Mouse (Mus musculus): ENCODE measurements around the gene Hist1h2bb.
A peak's percentile ranks its signal among the peaks of the same experiment; 100 is the strongest.
"Not testable (repeated sequence)": the region's sequence is repeated elsewhere in the genome, so short reads cannot be mapped to it uniquely, and the experiment has no call there.

The Hist1h2bb gene

DNA sequence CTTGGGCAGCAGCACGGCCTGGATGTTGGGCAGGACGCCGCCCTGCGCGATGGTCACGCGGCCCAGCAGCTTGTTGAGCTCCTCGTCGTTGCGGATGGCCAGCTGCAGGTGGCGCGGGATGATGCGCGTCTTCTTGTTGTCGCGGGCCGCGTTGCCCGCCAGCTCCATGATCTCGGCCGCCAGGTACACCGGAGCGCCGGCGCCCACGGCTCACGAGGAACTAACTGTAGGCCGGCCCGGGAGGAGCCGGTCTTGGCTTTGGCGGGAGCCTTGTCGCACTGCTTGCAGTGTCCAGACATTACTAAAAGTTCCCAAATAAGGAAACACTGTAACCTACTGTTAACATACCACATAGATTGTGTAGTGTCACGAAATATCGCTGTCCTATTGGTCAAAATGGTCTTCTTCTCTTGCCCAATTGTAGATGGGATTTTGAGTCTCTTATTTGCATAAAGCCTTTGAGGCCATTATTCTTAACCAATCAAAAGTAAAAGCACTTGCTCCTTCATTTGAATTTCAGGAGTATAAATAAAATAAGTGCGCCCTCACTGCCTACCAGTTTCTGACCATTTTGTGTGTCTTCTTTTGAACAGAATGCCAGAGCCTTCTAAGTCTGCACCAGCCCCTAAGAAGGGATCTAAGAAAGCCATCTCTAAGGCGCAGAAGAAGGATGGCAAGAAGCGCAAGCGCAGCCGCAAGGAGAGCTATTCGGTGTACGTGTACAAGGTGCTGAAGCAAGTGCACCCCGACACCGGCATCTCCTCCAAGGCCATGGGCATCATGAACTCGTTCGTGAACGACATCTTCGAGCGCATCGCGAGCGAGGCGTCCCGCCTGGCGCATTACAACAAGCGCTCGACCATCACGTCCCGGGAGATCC, at the start of gene Hist1h2bb:
Gene Hist1h2bb, plus strand, starts transcription at position 534 of the 880 bp plus-strand sequence.
- DNase-seq (ENCODE audit: low spot score in 2 of 2): peak; percentile 76 to 87

DNA sequence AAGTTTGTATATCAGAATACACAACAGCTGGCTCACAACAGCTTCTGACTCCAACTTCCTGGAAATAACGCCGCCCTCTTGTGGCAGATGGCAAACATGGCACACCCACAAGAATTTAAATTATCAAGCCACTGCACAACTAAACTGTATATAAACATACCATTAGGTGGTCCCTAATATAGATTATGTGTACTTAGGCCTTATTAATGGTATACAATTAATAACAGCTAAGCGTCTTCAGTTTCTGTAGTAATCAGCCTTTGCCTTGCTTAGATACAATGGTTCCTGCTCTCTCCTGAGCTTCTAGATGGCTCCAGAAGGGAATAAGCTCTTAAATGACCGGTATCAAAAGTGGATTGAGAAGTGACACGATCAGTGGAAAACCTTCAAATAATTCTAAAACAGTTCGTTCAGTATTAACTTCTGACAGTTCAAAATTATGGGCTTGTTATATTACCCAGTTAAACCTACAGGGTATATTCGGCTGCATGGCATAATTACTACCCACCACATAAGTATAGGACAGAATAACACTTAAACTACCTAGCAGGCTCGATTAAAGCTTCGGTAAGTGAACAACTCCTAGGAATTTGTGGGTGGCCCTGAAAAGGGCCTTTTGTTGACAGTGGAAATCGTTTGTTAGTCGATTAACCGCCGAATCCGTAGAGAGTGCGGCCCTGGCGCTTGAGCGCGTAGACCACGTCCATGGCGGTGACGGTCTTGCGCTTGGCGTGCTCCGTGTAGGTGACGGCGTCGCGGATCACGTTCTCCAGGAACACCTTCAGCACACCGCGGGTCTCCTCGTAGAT, 48.8 kb upstream of the Hist1h2bb start:
- peak; percentile 73 to 84 for DNase-seq (ENCODE audit: low spot score in 2 of 2)

DNA sequence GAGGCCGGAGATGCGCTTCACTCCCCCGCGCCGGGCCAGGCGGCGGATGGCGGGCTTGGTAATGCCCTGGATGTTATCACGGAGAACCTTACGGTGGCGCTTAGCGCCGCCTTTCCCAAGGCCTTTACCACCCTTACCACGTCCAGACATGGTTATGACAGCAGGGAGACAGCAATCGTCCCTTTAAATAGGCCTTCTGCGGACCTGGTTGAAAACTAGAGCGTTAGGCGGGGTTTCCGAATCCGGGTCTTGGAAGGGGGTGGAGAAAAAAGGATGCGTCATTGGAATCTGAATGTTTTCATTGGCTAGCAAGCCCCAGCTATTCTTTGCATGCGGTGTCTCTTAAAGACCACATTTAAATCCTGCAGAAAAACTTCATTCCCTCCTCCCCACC, 48.2 kb upstream of the Hist1h2bb start, which contains the start of gene Hist1h4c:
Gene Hist1h4c, minus strand, starts transcription at position 155 of the 394 bp plus-strand sequence.
- peak; percentile 99 for DNase-seq (ENCODE audit: low spot score in 2 of 2)

DNA sequence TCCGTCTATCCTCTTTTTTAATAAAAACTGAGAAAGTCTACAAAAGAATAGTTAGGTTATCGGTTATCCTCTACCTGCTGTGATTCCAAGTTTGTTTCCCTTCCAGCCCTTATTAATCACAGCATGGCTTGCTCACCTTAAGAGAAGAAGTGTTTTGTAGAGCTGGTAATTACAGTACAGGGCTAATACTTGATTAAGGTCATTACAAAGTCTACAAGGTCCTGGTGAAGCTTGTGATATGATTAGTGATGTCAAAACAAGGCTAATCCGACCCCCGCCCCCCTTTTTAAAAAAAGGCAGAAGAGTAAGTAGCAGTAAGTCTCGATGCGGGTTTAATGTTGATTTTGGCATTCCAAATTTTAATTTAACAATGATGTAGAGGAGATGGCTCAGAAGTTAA, 47.5 kb upstream of the Hist1h2bb start:
- peak in 1 of 2 experiments; percentile 0 for DNase-seq (ENCODE audit: low spot score in 2 of 2)

DNA sequence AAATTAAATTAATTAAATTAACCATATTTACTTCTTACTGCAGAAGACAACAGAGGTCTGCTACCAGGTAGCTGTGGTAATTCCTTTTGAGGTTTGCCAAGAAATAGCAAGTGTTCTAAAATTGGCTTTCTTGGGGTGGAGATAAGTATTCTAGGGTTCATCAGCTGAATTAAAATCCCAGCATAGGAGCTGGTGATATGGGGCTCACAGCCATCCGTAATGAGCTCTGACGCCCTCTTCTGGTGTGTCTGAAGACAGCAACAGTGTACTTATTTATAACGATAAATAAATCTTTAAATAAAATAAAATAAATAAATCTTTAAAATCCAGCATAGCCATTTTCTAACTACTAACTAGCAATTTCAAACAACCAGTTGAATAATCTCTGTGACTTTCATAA, 46.8 kb upstream of the Hist1h2bb start:
- DNase-seq (ENCODE audit: low spot score in 2 of 2): no peak

DNA sequence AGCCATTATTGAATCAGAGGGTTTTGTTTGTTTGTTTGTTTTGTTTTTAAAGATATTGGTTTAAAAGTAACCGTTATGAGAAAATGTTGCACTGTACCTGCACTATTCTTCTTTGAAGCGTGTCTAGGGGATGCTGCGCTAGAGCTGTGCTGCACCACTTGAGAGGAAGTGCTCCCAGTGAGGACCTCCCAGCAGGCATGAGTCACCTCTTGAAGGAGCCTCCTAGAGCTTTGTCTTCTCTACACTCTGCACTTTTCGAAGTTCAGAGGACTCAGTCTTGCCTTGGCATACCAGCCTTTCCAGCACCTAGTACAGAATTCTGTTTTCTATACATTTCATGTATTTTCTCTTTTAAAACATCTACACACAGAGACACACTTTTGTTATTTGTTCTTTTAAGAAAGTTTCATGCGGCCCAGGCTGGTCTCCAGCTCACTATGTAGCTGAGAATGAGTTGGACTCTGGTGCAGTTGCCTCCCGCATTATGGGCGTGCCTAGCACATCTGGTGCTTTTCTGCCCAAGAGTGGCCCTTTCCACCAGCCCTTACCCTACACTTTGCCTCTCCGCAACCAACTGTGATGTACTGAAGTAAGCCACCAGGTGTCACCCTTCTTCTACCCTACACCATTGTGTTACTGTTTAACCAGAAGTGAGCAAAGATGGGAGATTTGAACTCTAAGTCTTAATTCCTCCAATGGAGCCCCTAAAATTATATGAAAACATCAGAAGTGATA, 45.6 kb upstream of the Hist1h2bb start:
- peak; percentile 78 to 86 for DNase-seq (ENCODE audit: low spot score in 2 of 2)

DNA sequence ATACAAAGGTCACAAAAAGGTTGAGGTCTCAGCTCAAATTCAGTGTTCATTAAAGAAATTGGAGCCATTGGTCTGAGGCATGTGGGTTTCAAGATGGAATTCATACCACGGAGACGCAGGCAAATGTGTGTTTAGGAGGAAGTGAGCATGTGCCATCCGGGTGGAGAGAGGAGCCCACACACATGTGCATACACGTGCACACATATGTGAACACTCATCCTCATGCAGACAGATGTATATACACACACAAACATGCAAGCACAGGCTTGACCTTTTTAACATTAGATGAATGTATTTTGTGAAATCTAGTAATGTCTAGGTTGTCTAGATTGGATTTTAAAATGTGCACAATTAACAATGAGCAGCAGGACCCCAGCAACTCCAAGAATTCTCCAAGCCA, 44.3 kb upstream of the Hist1h2bb start:
- no peak for DNase-seq (ENCODE audit: low spot score in 2 of 2)

DNA sequence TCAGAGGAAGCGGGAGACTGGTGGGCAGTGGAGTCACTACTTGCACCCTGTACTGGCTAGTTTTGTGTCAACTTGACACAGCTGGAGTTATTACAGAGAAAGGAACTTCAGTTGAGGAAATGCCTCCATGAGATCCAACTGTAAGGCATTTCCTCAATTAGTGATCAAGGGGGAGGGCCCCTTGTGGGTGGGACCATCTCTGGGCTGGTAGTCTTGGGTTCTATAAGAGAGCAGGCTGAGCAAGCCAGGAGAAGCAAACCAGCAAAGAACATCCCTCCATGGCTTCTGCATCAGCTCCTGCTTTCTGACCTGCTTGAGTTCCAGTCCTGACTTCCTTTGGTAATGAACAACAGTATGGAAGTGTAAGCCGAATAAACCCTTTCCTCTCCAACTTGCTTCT, 43.7 kb upstream of the Hist1h2bb start:
- DNase-seq (ENCODE audit: low spot score in 2 of 2): not testable (repeated sequence)

DNA sequence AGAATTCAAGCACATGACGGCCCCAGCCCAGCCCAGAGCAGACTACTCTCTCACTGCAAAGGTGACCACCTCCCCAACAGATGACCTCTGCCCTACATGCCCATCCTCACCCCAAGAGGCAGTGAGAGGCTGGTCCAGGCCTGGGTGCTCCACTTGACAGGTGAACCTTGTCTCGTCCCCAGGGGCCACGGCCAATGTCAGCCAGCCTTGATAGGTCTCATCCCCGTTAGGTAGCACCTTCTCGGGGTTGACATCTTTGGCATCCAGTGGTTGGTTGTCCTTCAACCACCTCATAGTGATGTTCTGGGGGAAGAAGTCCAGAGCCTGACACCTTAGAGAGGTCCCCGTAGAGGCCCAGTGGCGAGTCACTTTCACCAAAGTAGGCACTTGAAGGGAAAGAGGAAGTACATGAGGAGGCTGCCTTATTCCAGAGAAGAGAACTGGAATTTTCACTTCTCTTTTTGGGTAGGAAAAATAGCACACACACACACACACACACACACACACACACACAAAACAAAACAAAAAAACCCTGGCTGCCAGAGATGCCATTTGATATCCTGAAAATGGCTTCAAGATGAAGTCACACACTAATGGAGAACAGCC, 40.7 kb upstream of the Hist1h2bb start:
- no peak for DNase-seq (ENCODE audit: low spot score in 2 of 2)

DNA sequence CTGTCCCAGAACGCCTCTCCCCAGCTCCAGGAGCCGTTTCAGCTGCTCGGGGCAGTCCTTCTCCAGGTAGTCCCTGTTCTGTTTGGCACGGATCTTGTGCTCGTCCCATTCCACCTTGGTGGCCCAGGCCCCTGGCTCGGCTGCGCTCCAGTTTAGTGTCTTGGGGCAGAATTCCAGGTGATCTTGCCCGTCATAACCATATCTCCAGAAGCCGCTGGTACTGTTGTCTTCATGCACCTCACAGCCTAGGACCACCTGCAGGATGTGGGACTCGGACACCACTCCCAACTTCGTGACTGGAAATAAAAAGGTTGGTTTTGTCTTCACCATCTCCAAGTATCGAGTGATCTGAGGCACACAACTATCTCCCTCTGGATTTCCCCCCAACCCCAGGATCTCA, 39.8 kb upstream of the Hist1h2bb start:
- no peak for DNase-seq (ENCODE audit: low spot score in 2 of 2)

DNA sequence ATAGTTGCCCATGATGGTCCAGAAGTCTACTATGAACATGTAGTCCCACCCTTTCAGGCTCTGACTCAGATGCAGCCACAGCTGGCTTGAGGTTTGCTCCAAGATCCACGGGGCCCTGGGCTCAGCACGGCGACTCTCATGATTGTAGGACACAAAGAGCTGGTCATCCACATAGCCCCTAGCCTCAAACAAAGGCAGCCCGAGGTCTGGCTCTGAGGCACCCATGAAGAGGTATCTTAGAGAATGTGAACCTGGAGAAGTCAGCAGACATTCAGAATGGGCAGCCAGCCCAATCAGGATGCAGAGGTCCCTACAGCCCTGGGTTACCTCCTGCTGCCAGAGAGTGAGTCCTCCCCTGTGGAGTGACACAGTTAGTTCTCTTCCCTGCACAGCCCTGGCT, 38.5 kb upstream of the Hist1h2bb start:
- no peak for DNase-seq (ENCODE audit: low spot score in 2 of 2)

DNA sequence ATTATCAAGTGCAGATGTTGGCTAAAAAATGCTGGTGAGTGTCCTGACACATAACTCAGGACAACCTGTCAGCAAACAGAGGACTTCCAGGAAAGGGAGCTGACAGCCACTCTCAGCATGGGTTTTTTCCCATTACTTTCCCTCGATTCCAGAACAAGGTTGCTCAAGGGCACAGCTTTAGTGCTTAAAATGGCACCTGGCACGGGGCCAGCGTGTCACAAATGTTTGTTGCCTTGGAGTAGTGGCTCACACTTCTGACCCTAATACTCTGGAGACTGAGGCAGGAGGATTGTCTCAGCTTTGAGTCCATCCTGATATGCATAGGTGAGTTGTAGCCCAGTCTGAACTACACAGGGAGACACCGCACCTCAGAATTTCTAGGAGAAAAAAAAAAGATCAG, 37.9 kb upstream of the Hist1h2bb start:
- DNase-seq (ENCODE audit: low spot score in 2 of 2): no peak

DNA sequence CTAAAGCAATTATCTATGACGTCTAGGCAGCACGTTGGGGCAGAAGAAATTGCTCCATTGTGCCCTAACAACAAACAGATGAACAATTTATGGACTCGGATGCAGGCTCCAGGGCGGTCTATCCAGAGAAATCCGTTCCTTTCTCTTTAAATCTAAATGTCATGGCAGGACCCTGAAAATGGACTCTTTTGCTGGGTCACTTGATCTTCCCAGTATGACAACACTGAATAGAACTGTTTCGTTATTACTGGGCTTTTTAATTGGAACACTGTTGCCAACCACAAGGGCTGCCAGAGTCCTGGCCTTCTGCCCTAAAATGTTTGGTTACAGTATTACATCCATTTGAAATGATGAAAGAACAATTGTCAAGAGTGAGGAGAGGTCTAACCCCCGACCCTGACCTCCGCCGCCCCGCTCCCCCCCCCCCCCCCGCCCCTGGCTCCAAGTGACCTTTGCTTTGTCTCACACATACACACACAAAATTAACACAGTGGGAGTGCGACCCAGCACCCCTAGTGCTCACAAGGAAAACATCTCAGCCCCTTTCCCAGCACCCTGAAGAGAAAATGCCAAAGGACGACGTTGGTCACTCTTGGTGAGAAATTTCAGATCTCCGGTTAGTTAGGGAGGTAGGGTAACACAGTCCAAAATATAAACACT, 36.7 kb upstream of the Hist1h2bb start:
- DNase-seq (ENCODE audit: low spot score in 2 of 2): no peak

DNA sequence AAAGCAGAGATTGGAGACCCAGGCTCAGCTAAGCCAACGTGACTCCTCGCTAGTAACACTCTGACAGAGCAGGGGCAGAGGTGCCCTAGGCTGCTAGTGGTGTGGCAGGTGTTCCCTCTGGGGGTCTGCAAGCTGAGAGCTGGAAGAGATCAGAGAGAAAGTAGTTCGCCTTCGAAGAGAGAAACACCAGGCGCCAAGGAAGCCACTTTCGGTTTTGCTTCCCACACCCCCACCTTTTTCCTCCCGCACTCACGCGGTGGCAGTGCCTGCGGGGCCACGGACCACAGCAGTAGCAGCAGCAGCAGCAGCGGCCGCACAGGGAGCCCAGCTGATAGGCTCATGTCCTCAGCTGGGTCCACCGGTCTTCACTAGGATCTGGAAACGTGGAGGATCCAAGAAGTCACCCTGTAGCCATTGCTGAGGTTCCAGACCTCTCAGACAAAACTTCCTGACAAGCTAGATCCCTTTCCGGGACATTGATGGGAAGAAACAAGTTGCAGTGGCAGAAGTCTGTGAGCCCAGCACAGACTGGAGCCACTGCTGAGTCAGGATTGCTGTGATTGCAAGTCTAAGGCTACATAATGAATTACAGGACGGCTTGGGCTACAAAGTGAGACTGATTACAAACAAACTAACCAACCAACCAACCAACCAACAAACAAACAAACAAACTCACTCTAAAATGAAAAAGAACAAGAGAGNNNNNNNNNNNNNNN, 36.0 kb upstream of the Hist1h2bb start, which contains the start of gene Hfe:
Gene Hfe, minus strand, starts transcription at position 481 of the 716 bp plus-strand sequence.
- DNase-seq (ENCODE audit: low spot score in 2 of 2): peak; percentile 55

DNA sequence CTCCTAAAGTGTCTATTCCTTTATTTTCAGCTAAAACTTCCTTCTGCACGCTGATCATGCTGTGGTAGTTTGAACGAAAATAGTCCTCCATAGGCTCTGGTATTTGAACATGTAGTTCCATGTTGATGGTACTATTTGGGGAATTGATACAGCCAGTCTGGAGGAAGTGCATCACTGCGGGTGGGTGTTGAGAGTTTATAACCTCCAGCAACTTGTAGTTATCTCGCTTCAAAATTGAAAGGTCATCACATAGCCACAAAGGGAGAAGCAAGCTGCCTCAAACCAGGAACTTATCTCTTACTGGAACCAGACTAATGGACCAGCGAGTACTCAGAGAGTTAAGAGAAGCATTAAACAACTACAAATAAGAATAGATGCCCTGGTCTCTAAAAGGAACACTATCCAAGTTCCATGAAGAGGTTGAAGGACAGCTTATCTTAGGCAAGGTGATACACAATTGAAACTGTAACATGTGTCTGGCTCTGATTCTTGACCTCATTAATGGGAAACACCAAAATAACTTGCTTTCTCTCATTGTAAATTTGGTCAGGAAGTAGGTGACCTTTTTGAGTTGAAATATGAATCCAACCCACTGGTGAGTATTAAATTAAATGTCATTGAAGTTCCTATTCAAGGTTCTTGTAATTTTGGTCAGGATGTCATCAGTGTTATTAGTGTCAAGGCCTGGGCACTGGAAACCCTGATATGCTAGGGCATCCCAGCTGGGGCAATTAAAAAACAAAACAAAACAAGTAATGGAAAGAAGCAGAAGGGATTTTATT, 30.1 kb upstream of the Hist1h2bb start:
- peak in 1 of 2 experiments; percentile 35 for DNase-seq (ENCODE audit: low spot score in 2 of 2)

DNA sequence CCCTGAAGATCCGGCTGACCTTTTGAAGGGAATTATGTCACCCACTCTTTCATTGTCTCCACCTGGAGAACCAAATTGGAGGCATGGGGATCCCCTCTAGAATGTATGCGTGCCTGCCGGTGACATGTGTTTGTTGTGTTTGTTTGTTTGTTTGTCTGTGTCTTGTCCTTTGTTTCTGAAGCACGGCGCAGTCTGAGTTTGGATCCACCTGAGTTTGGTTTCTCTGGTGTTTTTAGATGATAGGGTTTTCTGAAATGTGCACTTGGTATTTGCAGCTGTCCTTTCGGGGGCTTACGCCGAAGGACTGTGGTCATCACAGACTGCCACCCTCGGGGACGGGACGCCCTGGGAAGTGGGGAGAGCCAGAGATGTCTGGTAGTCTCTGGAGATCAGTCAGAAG, 29.4 kb upstream of the Hist1h2bb start:
- DNase-seq (ENCODE audit: low spot score in 2 of 2): no peak

DNA sequence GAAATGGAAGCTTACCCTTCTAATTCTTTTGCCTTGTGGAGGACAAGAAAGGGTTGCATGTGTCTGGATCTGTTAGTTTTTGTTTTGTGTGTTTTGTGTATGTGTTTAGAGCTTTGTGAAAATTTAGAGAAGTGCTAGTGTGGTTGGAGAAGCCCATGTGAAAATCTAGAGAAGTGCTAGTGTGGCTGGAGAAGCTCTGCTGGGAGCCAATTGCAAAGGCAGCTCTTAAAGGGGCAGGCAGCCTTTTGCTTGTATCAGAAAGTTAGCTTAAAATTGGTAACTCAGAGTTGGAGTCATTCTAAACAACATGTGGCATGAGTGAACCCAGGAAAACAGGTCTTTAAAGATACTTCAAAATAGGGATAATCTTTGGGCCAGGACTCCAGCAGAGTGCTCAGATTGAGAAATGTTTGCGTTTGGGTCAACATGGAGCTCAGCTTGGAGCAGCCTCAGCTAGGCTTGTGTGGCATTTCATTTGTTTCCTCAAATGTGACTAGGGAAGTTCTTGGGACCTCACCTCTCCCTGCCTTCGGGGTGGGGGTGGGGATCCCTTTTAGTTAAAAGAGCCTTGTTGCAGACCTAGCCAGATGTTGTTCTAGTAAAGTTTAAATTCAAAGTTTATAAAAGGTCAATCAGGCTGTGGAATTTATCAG, 28.8 kb upstream of the Hist1h2bb start:
- not testable (repeated sequence) for DNase-seq (ENCODE audit: low spot score in 2 of 2)

DNA sequence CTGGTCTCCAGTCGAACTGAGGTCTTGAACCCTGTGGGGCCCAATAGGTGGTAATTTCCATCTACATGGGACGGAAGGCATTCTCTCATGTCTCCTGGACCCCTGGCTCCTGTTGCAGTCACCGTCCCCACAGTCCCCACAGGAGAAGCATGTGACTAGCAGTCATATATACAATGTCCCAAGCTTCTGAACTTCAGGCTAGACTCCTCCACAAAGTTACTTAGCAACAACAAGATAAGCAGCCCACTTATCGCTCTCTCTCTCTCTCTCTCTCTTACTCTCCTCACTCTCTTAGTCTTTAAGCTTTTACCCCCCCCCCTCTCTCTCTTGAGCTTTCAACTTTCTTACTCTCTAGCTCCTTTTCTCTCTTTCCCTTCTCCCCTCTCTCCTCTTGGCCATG, 22.3 kb upstream of the Hist1h2bb start:
- no peak for DNase-seq (ENCODE audit: low spot score in 2 of 2)

DNA sequence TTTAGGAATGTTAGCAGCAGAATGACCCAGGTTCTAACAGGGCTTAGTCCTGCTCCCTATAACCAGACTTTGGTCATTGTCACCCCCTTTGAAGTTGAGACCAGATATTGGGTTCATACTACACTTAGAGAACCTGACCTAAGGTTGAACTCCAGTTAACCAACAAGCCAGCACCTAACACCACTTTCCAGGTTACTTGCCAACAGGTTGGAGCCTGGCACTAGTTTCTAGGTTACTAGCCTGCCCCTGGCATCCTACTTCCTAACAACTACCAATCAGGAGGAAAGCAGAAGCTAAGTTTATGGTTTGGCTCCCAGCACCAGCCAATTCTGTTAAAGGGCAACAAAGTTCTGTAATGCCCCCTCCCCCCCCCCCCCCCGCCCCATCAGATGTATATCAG, 21.3 kb upstream of the Hist1h2bb start:
- no peak for DNase-seq (ENCODE audit: low spot score in 2 of 2)
